Mouse (Mus musculus): ENCODE measurements at regions not wholly inside any gene's neighbourhood (a gene's known extent, or its start where the extent isn't known, plus 50 kb on each side); places are given as distances from the start of the nearest gene placed in this dataset.
"Not testable (repeated sequence)": the region's sequence is repeated elsewhere in the genome, so short reads cannot be mapped to it uniquely, and the experiment has no call there.

DNA sequence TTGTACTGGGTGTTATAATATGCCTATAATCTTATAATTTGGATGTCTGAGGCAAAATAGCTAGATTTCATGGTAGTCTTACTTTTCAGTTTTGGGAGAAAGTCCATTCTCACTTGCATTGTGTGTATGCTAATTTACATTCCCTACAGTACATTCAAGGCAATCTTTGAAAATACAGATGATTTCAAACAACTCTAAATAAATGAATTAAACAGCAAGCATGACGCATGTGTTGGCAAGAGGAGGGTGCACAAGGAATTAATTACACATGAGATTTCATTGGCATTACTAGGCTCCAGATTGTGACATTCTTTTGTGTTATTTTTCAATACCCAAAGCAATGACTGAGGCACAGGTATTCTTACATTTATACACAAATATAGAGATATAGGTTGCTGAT, 495.2 kb upstream of the Cypt12 start:
- DNase-seq (ENCODE audit: inconsistent ontology term) = no peak

DNA sequence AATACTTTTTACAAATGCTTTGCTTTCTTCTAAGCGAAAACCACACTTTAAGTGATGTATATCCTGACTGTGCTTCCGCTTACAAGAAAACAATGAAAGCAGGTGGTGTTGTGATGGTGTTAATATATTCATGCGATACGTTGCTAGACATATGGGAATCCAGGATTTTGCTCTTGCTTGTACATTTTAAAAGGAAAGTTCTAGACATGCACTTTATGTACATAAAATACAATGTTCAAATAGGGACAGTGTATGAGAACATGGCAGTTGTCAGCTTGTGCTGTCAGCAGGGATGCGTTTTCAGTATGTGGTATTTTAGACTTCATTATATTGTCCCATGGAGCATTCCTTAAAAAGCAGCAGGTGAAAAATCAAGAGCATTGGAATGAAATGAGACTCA, 487.7 kb upstream of the Cypt12 start:
- no peak for DNase-seq (ENCODE audit: inconsistent ontology term)

GRCm38 (mm10) chr3:17461365-17461764, 486.8 kb upstream of the Cypt12 start:
- DNase-seq (ENCODE audit: inconsistent ontology term) = no peak

DNA sequence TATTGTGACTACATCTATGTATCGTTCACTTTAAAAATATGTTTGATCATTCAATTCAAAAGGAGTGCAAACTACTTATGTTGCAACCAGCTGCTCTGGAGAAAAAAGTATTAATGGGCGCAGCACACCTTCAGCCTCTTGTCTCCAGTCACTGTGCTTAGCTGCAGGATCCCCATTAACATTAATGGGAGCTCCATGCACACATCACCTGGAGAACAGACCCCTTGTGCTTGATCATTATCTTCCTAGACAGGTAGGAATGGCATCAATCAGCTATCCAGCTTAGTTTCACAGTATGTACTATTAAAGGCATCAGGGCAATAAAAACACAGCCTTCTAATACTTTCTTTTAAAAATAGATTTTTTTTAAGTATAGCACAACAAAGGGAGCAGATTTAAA, 474.4 kb upstream of the Cypt12 start:
- no peak for DNase-seq (ENCODE audit: inconsistent ontology term)

DNA sequence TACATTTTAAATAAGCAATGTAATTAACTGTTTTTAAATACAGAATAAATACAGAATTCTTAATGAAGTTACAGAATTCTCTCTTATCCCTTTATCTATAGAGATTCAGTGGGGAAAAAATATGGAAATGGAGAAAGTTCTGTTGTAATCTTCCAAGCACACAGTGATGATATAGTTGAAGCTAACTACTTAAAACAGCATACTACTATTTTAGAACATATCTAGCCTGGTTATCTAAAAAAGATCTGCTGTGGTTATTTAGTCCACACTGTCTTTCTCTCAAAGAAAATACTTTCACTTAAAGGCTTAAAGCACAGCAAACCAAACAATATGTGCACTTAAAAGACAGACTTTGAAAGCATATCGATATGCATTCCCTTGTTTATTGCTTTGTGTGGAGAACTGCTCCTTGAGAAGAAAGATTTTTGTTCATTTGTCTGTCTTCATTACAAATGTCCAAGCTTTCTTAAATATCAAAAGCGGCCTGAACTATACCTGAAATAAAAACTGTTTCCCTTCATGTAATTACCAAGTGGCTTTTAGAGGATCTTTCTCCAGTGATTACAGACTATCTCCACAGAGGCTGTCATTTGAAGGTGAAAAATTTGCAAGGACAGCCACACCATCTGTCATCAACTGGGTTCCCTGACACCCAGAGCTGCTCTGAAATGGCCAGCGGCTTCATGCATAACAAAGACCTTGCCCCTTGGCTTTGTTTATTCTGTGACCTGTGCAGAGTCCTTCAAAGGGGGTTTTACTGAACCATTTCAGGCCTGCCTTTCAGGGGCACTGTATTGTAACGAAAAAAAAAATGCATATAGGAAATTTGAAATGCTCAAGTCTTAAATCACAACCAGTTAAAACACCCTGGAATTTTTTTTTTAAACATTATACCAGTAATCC, 458.7 kb upstream of the Cypt12 start:
- no peak for DNase-seq (ENCODE audit: inconsistent ontology term)

DNA sequence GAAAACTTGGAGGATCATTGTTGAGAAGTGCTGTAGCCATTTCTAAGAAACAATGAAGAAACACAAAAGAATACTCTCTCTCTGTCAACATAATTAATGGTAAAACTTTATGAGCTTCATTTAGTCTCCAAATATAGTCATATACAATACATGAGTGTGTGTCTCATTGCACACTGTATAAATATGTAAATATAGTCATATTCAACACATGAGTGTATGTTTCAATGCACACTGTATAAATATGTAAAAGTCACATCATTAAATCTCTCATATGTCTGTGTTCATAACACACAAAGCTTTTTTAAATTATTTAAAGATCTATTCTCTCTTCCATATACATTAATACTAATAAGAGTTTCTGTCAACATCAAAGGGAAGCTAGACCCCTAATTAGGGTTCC, 457.6 kb upstream of the Cypt12 start:
- DNase-seq (ENCODE audit: inconsistent ontology term) = no peak

GRCm38 (mm10) chr3:17498291-17498690, 449.9 kb upstream of the Cypt12 start:
- peak; percentile 9 for DNase-seq (ENCODE audit: inconsistent ontology term)

DNA sequence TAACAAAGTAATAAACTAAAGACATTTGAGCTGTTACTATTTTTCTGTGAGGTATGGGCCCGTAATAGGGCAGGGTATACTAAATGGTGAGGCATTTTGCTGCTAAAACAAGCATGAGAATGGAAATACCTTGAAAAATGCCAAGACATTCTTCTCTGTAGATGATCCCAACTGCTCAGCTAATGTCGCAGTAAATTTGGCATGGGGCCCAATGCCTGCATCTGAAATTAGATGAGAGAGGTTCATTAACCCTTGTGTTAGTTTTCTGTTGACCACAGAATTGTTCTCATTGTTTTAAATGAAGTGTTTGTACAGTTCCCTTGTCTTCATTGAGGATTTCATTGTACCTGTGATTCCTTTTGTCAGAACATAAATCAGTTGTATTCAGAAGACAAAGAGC, 446.7 kb upstream of the Cypt12 start:
- DNase-seq (ENCODE audit: inconsistent ontology term) = peak; percentile 67

DNA sequence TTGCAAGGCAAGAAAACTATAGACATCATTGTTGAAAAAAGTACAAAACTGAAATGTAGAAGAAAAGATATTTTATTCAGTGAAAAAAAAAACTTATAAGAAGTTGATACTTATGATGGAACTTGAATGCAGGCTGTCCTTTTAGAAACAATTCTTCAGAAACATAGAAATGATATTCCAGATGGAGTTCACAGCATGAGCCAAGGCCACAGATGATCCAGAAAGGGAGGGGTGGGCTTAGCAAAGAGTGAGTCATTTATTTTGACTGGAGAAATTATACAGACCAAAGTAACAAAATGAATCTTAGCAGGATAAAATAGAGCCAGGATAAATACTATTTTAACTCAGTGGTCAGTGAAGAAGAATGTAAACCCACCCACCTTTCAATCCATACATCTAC, 406.9 kb upstream of the Cypt12 start:
- DNase-seq (ENCODE audit: inconsistent ontology term) = no peak

DNA sequence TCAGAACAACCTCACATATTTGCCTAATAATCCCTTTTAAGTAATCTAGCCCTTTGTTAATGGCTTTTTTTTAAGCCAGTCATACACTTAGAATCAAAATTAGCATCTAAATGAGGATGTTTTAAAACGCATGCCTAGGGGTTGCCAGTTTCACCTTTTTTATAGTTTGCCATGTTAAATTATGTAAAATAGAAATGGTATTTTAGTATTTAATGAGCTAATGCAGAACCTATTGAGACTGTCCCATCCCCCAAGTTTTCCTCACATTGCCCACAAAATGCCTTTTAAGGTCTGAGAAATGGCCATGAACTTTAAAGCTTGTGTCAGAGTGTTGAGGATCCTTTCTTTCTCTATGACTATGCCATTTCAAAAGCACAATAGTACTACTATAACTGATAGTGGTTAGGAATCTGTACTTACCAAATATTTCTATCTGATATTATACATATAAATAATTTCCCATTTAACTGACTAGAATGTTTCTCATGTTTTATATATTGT, 400.6 kb upstream of the Cypt12 start:
- no peak for DNase-seq (ENCODE audit: inconsistent ontology term)

- DNase-seq (ENCODE audit: inconsistent ontology term) = no peak
Observed at GRCm38 (mm10) chr3:17582487-17582886, 365.7 kb upstream of the Cypt12 start.

DNA sequence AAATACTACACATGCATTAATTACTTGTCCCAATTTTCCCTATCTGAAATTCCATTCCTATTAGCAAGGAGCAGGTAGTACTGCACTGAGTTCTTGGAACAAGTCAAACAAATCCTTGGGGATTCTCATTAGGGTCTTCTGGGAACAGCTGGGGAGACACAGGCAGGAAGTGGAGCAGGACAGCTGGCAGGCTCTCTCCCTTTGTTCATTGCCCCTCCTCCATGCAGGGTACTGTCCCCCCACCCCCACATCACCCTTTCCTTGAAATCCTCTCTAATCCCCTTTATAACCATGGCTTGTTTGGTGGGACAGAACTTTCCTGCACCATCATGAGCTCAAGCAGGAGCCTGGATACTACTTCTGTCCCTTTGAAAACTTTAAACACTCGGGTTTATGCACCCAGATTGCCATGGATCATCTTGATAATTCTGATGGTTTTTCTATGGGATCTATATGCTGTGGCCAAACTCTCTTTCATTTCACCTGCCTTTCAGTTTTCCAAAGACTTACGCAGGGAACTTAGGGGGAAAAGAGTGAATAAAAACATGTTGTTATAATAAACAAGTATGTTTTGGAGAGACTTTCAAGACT, 358.2 kb upstream of the Cypt12 start:
- no peak for DNase-seq (ENCODE audit: inconsistent ontology term)

DNA sequence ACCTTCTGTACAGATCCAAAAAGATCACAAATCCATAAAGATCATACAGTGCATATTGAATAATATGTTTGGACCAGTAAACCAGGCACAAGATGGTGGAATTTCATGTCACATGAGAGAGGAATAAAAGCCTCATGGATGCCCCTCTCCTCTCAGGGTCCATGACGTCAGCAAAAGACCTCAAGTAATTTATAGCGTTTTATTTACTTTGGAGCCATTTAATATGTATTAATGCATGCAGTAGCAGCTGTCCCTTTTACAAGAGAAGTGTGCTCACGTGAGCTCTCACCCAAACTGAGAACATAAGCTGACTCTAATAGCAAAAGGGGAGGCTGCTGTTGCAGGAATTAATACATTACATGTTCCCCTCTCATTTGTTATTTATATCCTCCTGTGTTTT, 355.7 kb upstream of the Cypt12 start:
- no peak for DNase-seq (ENCODE audit: inconsistent ontology term)

GRCm38 (mm10) chr3:17596365-17596764, 351.8 kb upstream of the Cypt12 start:
- DNase-seq (ENCODE audit: inconsistent ontology term) = no peak

DNA sequence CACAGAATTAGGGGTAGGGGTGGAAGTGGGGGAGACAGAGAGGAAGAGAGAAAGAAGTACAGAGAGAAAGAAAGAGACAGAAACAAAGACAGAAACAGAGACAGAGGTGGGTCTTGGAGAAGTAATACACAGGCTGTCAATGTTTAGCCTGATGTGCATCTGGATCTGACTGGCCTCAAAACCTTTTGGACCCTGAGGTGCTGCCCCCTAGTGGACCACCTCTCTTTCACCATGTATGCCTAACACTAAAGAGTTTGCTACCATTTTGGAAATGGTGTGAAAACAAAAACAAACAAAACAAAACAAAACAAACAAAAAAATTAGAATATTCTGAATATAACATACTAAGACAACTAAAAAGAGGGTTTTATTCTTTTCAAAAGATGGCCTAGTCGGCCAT, 334.7 kb upstream of the Cypt12 start:
- DNase-seq (ENCODE audit: inconsistent ontology term) = no peak

GRCm38 (mm10) chr3:17616439-17617070, 331.7 kb upstream of the Cypt12 start:
- peak; percentile 93 for DNase-seq (ENCODE audit: inconsistent ontology term)

- no peak for DNase-seq (ENCODE audit: inconsistent ontology term)
Observed at GRCm38 (mm10) chr3:17619489-17619888, 328.7 kb upstream of the Cypt12 start.

- no peak for DNase-seq (ENCODE audit: inconsistent ontology term)
Observed at GRCm38 (mm10) chr3:17619890-17620289, 328.3 kb upstream of the Cypt12 start.

- no peak for DNase-seq (ENCODE audit: inconsistent ontology term)
Observed at GRCm38 (mm10) chr3:17620398-17620797, 327.8 kb upstream of the Cypt12 start.

GRCm38 (mm10) chr3:17632484-17632883, 315.7 kb upstream of the Cypt12 start:
- no peak for DNase-seq (ENCODE audit: inconsistent ontology term)

DNA sequence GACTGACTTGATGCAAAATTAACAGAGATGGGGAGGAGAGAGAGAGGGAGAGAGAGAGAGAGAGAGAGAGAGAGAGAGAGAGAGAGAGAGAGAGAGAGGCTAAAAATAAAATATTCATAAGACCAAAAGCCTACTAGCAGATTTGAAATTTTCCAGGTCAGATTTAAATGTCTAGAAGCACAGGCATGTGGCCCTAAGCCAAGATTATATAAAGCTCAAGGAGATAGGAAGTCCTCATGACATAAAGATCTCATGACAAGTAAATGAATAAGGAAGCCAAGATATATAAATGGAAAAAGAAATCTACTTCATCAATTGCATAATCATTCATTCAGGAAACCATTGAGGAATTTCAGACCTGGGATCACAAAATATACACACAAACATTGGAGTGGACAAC, 311.9 kb upstream of the Cypt12 start:
- no peak for DNase-seq (ENCODE audit: inconsistent ontology term)

DNA sequence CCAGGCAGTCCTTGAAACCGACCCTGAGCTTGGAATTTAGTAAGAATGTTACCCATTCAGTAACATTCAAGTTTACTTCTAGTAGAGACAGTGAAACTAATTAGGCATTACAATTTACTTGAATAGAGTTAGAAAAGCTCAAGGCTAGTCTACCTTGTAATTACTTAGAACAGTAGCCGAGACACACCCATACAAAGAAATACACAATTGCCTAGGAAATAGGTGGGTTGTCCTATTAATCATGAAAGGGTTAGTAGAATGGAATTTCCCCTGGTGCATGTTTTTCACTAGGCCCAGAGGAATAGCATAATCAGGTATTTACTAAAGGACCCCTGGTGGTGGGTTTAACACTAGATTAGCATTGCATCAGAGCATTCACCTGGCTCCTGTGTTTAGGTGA, 288.2 kb upstream of the Cypt12 start:
- not testable (repeated sequence) for DNase-seq (ENCODE audit: inconsistent ontology term)

GRCm38 (mm10) chr3:17661987-17662386, 286.2 kb upstream of the Cypt12 start:
- no peak for DNase-seq (ENCODE audit: inconsistent ontology term)

Data from Muller cell, postnatal 12 days (primary cell).